Mouse (Mus musculus): ENCODE results near the gene Tarbp1. TPM values are rescaled to one million over a fixed set of nuclear protein-coding genes. Genes with fewer than 3 reads are reported as not detected.
"Not testable (repeated sequence)": the region's sequence is repeated elsewhere in the genome, so short reads cannot be mapped to it uniquely, and the experiment has no call there.

Gene Tarbp1
- polyA plus RNA-seq, 1 experiment from 2014 or later, result 3.0 TPM

DNA sequence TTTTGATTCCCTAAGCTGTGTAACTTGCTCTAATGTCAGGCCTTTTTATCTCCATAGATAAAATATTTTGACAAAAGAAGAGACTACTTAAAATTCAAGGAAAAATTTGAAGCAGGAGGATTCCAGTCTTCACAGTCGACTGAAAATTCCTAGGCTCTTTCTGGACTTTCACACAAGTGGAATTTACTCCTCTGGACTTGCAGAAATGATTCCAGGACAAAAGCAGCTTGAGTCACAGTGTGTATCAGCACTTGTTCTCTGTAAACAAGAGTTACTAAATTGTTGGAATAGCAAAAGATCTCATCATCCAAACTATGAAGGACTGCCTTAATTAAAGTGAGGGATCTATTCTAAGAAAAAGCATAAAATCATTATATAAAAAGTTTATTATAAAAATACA, 49.9 kb downstream of the Tarbp1 start:
- WGBS, result 81% methylated on average over 1 of the region's 1 CpGs
- peaks cover 28% of the 10 kb centered on the region; the same call in 1 of the 2 replicates for H3K36me3 ChIP-seq
- no peaks in the 10 kb centered on the region for H3K27me3 ChIP-seq (replicated peaks)
- no peak overlapping the region for H3K4me2 ChIP-seq (replicated peaks)
- no peak for ATAC-seq
- H3K9ac ChIP-seq, result no peak overlapping the region
- H3K4me1 ChIP-seq (replicated peaks), result peaks cover 9% of the 10 kb centered on the region; the same call in 1 of the 2 replicates
- no peak overlapping the region for H3K4me3 ChIP-seq (replicated peaks)
- no peak overlapping the region for H3K27ac ChIP-seq
- no peaks in the 10 kb centered on the region for H3K9me3 ChIP-seq

DNA sequence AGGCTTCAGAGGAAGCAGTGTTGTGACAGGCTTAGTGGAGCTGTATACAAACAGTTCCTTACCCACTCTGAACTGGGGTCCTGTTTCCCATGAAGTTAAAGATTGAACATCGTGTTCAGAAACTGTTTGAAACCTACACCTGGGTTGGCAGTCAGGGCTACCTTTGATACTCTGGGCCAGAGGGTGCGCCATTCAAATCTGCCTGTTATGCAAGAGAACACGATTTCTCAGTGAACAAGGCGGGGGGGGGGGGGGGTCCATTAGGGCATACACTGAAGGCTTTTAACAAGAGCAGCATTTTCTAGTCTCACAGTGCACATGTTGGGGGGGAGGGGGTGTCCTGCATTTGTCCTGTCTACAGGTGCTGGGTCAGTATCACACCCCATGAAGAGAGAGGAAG, 50.7 kb downstream of the Tarbp1 start:
- H3K4me2 ChIP-seq (replicated peaks), result no peak overlapping the region
- peaks cover 24% of the 10 kb centered on the region; the same call in 1 of the 2 replicates for H3K36me3 ChIP-seq
- ATAC-seq, result no peak
- no peaks in the 10 kb centered on the region for H3K27me3 ChIP-seq (replicated peaks)
- 84% methylated on average over 4 of the region's 4 CpGs for WGBS
- no peak overlapping the region for H3K27ac ChIP-seq
- H3K9ac ChIP-seq, result no peak overlapping the region
- peaks cover 9% of the 10 kb centered on the region; the same call in 1 of the 2 replicates for H3K4me1 ChIP-seq (replicated peaks)
- H3K4me3 ChIP-seq (replicated peaks), result no peak overlapping the region
- no peaks in the 10 kb centered on the region for H3K9me3 ChIP-seq

- Histone ChIP-seq H3K9ac (peak overlapping the region; percentile 92), H3K4me3 (replicated peaks) (peak overlapping the region; percentile 94), H3K4me2 (replicated peaks) (peak overlapping the region; percentile 83), H3K9me3 (no peaks in the 10 kb centered on the region), H3K36me3 (peaks cover 15% of the 10 kb centered on the region; the same call in 1 of the 2 replicates), H3K27me3 (replicated peaks) (no peaks in the 10 kb centered on the region), H3K4me1 (replicated peaks) (peaks cover 9% of the 10 kb centered on the region; the same call in 1 of the 2 replicates), H3K27ac (peak overlapping the region; percentile 78)
- peak; percentile 50 for ATAC-seq
- 5% methylated on average over 9 of the region's 9 CpGs for WGBS
Measured at GRCm38 (mm10) chr8:126422920-126423300, 52.0 kb downstream of the Tarbp1 start.

DNA sequence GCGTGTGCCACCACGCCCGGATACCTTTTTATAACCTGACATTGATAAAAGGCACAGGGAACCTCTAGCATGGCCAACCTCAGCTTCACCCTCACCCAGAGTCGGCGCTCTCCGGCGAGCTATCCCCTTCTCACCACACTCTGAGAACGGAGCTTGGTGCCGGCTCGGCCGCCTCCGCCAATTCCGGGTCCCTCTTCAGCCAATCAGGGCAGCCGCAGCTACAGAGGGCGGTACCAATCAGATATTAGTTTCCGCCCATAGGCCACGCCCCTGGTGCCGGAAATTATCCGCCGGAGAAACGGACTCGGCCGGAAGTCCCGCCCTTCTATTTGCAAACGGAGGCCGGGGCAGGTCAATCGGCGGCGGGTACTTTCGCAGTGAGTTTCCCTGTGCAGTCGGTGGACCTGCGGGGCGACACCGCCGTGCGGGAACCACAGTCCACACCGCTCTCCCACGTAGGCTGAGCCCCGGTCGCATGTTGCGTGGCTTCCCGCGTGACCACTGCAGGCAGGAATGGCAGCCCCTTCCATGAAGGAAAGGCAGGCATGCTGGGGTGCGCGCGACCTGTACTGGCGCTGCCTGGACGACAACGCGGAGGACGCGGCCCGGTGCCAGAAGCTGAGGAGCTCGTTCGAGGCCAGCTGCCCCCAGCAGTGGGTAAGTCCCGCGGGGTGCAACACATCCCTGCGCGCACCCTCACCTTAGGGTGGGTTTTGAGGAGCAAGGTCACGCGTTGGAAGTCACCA, 52.5 kb downstream of the Tarbp1 start, which contains the start of gene Coa6:
Gene Coa6, plus strand, starts transcription at position 342 of the 746 bp plus-strand sequence.
- under 1% methylated on average over 61 of the region's 61 CpGs for WGBS
- Histone ChIP-seq H3K36me3 (peaks cover 10% of the 10 kb centered on the region; the same call in 1 of the 2 replicates), H3K4me3 (replicated peaks) (peak within 1 kb of the TSS; percentile 94), H3K9ac (peak within 1 kb of the TSS; percentile 92), H3K27ac (peak within 1 kb of the TSS; percentile 78), H3K4me1 (replicated peaks) (peaks cover 9% of the 10 kb centered on the region; the same call in 1 of the 2 replicates), H3K9me3 (no peaks in the 10 kb centered on the region), H3K4me2 (replicated peaks) (peak within 1 kb of the TSS; percentile 83), H3K27me3 (replicated peaks) (no peaks in the 10 kb centered on the region)
- ATAC-seq, result peak; percentile 98

DNA sequence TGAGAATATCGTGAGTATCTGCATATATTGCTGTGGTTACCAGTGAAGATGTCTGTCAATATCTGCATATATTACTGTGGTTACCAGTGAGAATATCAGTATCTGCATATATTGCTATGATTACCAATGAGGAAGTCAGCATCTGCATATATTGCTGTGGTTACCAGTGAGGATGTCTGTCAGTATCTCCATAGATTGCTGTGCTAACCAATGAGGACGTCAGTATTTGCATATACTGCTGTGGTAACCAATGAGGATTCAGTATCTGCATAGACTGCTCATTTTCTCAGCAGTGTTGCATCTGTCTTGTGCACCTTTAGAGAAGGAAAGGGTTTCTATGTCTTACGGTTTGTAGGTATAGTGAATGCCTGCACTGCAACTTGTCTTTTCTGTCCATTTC, 54.0 kb downstream of the Tarbp1 start:
- no peaks in the 10 kb centered on the region for H3K9me3 ChIP-seq
- WGBS, result 73% methylated on average over 3 of the region's 3 CpGs
- no peak for ATAC-seq
- no peak overlapping the region for H3K9ac ChIP-seq
- H3K4me2 ChIP-seq (replicated peaks), result no peak overlapping the region
- H3K27ac ChIP-seq, result no peak overlapping the region
- peaks cover 9% of the 10 kb centered on the region; the same call in 1 of the 2 replicates for H3K4me1 ChIP-seq (replicated peaks)
- H3K36me3 ChIP-seq, result no peaks in the 10 kb centered on the region
- no peaks in the 10 kb centered on the region for H3K27me3 ChIP-seq (replicated peaks)
- H3K4me3 ChIP-seq (replicated peaks), result no peak overlapping the region

DNA sequence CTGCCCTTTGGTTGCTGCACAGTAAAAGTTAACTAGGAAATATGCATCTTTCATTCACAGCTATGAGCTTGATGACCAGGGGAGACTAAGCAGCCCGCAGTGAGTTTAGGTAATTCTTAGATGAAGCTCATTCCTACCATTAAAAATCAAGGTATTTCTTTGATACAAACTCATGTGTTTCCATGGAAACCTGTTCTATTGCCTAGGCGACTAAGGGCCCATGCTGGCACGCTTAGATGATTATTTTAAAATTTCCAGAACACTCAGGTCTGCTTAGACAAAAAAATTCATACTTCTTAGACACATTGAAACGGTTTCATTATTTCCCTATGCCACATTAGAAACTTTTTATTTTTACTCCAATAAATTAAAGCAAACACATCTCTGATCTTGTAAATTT, 69.8 kb downstream of the Tarbp1 start:
- no peaks in the 10 kb centered on the region for H3K36me3 ChIP-seq

DNA sequence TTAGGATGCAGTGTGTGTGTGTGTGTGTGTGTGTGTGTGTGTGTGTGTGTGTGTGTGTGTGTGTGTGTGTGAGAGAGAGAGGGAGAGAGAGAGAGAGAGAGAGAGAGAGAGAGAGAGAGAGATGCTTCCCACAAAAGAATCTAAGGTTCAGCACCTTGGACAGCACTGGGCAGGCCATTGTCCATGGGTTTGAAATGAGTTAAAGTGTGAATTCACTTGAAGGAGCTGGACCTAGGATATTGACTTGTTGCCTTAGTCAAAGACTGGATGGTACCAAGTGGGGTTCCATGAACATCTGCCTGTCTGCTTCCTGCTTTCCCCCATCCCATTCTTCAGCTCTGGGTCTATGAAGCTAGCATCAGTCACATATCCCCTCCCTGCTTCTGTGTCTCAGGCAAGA, 70.3 kb downstream of the Tarbp1 start:
- not testable (repeated sequence) for ATAC-seq; H3K36me3 ChIP-seq; H3K27me3 ChIP-seq (replicated peaks); H3K4me3 ChIP-seq (replicated peaks); H3K27ac ChIP-seq; H3K9ac ChIP-seq; H3K9me3 ChIP-seq; H3K4me2 ChIP-seq (replicated peaks); H3K4me1 ChIP-seq (replicated peaks)

More for the DNA sequence above, 69.8 kb downstream of the Tarbp1 start:
- 71% methylated on average over 4 of the region's 4 CpGs for WGBS
- Histone ChIP-seq H3K4me3 (replicated peaks) (no peak overlapping the region), H3K9me3 (no peaks in the 10 kb centered on the region), H3K27ac (no peak overlapping the region), H3K27me3 (replicated peaks) (no peaks in the 10 kb centered on the region), H3K4me1 (replicated peaks) (no peaks in the 10 kb centered on the region), H3K9ac (no peak overlapping the region), H3K4me2 (replicated peaks) (no peak overlapping the region)
- no peak for ATAC-seq

- Histone ChIP-seq H3K9me3 (no peaks in the 10 kb centered on the region), H3K36me3 (no peaks in the 10 kb centered on the region), H3K9ac (no peak overlapping the region), H3K27ac (no peak overlapping the region), H3K4me1 (replicated peaks) (no peaks in the 10 kb centered on the region), H3K4me3 (replicated peaks) (no peak overlapping the region), H3K27me3 (replicated peaks) (no peaks in the 10 kb centered on the region), H3K4me2 (replicated peaks) (no peak overlapping the region)
- WGBS, result 64% methylated on average over 3 of the region's 3 CpGs
- no peak for ATAC-seq
Measured at GRCm38 (mm10) chr8:126398349-126398748, 76.5 kb downstream of the Tarbp1 start.

- Histone ChIP-seq H3K4me3 (replicated peaks) (no peak overlapping the region), H3K9ac (no peak overlapping the region), H3K36me3 (no peaks in the 10 kb centered on the region), H3K4me1 (replicated peaks) (no peaks in the 10 kb centered on the region), H3K27me3 (replicated peaks) (no peaks in the 10 kb centered on the region), H3K9me3 (no peaks in the 10 kb centered on the region), H3K27ac (no peak overlapping the region), H3K4me2 (replicated peaks) (no peak overlapping the region)
- ATAC-seq, result no peak
- WGBS, result 72% methylated on average over 5 of the region's 5 CpGs
Measured at GRCm38 (mm10) chr8:126395917-126396316, 78.9 kb downstream of the Tarbp1 start.

DNA sequence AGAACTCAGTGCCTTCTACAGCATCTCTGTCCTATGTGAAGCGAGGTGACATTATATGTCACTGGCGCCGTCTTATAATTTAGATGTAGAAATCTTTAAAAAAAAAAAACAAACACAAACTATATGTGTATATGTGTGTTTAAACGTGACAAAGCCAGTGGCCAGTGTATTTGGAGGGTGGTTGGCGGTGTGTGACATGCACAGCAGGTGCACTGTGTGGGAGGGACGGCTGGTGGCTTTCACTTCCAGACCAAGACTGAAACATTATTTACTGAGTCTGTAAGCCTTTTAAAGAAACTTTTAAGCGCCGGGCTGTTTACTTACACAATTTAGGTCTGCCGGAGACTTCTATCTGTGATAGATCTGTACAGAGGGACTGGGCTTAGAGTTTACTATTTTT, 79.5 kb downstream of the Tarbp1 start:
- no peak overlapping the region for H3K4me3 ChIP-seq (replicated peaks)
- 78% methylated on average over 9 of the region's 9 CpGs for WGBS
- no peak overlapping the region for H3K9ac ChIP-seq
- H3K4me2 ChIP-seq (replicated peaks), result no peak overlapping the region
- no peak for ATAC-seq
- no peaks in the 10 kb centered on the region for H3K36me3 ChIP-seq
- no peaks in the 10 kb centered on the region for H3K27me3 ChIP-seq (replicated peaks)
- no peaks in the 10 kb centered on the region for H3K9me3 ChIP-seq
- H3K4me1 ChIP-seq (replicated peaks), result no peaks in the 10 kb centered on the region
- H3K27ac ChIP-seq, result no peak overlapping the region

GRCm38 (mm10) chr8:126391541-126391940, 83.3 kb downstream of the Tarbp1 start:
- 56% methylated on average over 2 of the region's 2 CpGs for WGBS
- Histone ChIP-seq H3K27me3 (replicated peaks) (no peaks in the 10 kb centered on the region), H3K4me1 (replicated peaks) (no peaks in the 10 kb centered on the region), H3K4me3 (replicated peaks) (no peak overlapping the region), H3K4me2 (replicated peaks) (no peak overlapping the region), H3K27ac (no peak overlapping the region), H3K36me3 (no peaks in the 10 kb centered on the region), H3K9me3 (no peaks in the 10 kb centered on the region), H3K9ac (no peak overlapping the region)
- ATAC-seq, result no peak

DNA sequence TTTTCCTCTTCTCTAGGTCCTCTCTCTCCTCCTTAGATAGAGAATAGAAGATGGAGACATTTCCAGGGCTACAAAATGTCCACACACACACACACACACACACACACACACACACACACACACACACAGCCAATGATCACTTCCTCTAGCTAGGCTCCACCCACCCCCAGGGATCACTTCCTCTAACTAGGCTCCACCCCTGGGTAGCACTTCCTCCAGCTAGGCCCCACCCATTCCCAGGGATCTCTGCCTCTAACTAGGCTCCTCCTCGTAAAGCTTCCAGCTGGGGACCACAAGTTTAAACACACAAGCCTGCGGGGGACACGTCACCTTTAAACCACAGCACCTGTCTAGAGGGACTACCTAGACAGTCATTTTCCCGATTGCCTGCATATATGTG, 87.3 kb downstream of the Tarbp1 start:
- no peak overlapping the region for H3K9ac ChIP-seq
- no peaks in the 10 kb centered on the region for H3K4me1 ChIP-seq (replicated peaks)
- ATAC-seq, result no peak
- no peak overlapping the region for H3K4me2 ChIP-seq (replicated peaks)
- no peak overlapping the region for H3K4me3 ChIP-seq (replicated peaks)
- no peaks in the 10 kb centered on the region for H3K9me3 ChIP-seq
- WGBS, result 81% methylated on average over 4 of the region's 4 CpGs
- no peaks in the 10 kb centered on the region for H3K36me3 ChIP-seq
- no peaks in the 10 kb centered on the region for H3K27me3 ChIP-seq (replicated peaks)
- no peak overlapping the region for H3K27ac ChIP-seq

- no peaks in the 10 kb centered on the region for H3K9me3 ChIP-seq
- H3K27me3 ChIP-seq (replicated peaks), result no peaks in the 10 kb centered on the region
- no peak overlapping the region for H3K4me3 ChIP-seq (replicated peaks)
- H3K36me3 ChIP-seq, result no peaks in the 10 kb centered on the region
- no peak overlapping the region for H3K4me2 ChIP-seq (replicated peaks)
- H3K9ac ChIP-seq, result no peak overlapping the region
- ATAC-seq, result no peak
- H3K27ac ChIP-seq, result no peak overlapping the region
- no peaks in the 10 kb centered on the region for H3K4me1 ChIP-seq (replicated peaks)
- WGBS, result 71% methylated on average over 5 of the region's 5 CpGs
Measured at GRCm38 (mm10) chr8:126382749-126383148, 92.1 kb downstream of the Tarbp1 start.

Measured in intestine, embryonic 15.5 days (tissue).